Mouse (Mus musculus): ENCODE results near the gene Zpbp.

Gene Zpbp

GRCm38 (mm10) chr11:11461635-11462560 is at the start of gene Zpbp, which contains the start of gene Spata48:
Gene Zpbp, minus strand, starts transcription at chr11:11462408.
Gene Spata48, plus strand, starts transcription at chr11:11462094.
- peak; percentile 93 for DNase-seq (ENCODE audit: inconsistent ontology term)

GRCm38 (mm10) chr11:11509413-11509812 is 47.2 kb upstream of the Zpbp start:
- DNase-seq (ENCODE audit: inconsistent ontology term), result no peak

GRCm38 (mm10) chr11:11506187-11506586 is 44.0 kb upstream of the Zpbp start:
- no peak for DNase-seq (ENCODE audit: inconsistent ontology term)

GRCm38 (mm10) chr11:11499944-11500343 is 37.7 kb upstream of the Zpbp start:
- DNase-seq (ENCODE audit: inconsistent ontology term), result peak; percentile 16

GRCm38 (mm10) chr11:11495697-11496096 is 33.5 kb upstream of the Zpbp start:
- DNase-seq (ENCODE audit: inconsistent ontology term), result no peak

GRCm38 (mm10) chr11:11492044-11492443 is 29.8 kb upstream of the Zpbp start:
- peak; percentile 20 for DNase-seq (ENCODE audit: inconsistent ontology term)

GRCm38 (mm10) chr11:11484378-11484777 is 22.2 kb upstream of the Zpbp start:
- no peak for DNase-seq (ENCODE audit: inconsistent ontology term)

- DNase-seq (ENCODE audit: inconsistent ontology term), result no peak
These were observed 6.7 kb upstream of the Zpbp start for GRCm38 (mm10) chr11:11468924-11469323.

GRCm38 (mm10) chr11:11462561-11462890 is 318 bp upstream of the Zpbp start:
- no peak for DNase-seq (ENCODE audit: inconsistent ontology term)

GRCm38 (mm10) chr11:11455037-11455436 is 7.2 kb downstream of the Zpbp start:
- peak; percentile 4 for DNase-seq (ENCODE audit: inconsistent ontology term)

GRCm38 (mm10) chr11:11417356-11417755 is 44.9 kb downstream of the Zpbp start:
- DNase-seq (ENCODE audit: inconsistent ontology term), result no peak

GRCm38 (mm10) chr11:11414188-11414587 is 48.0 kb downstream of the Zpbp start:
- DNase-seq (ENCODE audit: inconsistent ontology term), result no peak

GRCm38 (mm10) chr11:11394686-11395085 is 67.5 kb downstream of the Zpbp start:
- DNase-seq (ENCODE audit: inconsistent ontology term), result no peak

GRCm38 (mm10) chr11:11393164-11393563 is 69.0 kb downstream of the Zpbp start:
- no peak for DNase-seq (ENCODE audit: inconsistent ontology term)

- no peak for DNase-seq (ENCODE audit: inconsistent ontology term)
These were observed 90.9 kb downstream of the Zpbp start for GRCm38 (mm10) chr11:11371305-11371704.

GRCm38 (mm10) chr11:11283512-11283911 is 178.7 kb downstream of the Zpbp start:
- DNase-seq (ENCODE audit: inconsistent ontology term), result no peak

- DNase-seq (ENCODE audit: inconsistent ontology term), result no peak
These were observed 182.1 kb downstream of the Zpbp start for GRCm38 (mm10) chr11:11280128-11280527.

GRCm38 (mm10) chr11:11257348-11257747 is 204.9 kb downstream of the Zpbp start:
- peak; percentile 12 for DNase-seq (ENCODE audit: inconsistent ontology term)

GRCm38 (mm10) chr11:11242694-11243377 is 219.4 kb downstream of the Zpbp start:
- peak; percentile 13 for DNase-seq (ENCODE audit: inconsistent ontology term)

- no peak for DNase-seq (ENCODE audit: inconsistent ontology term)
These were observed 222.9 kb downstream of the Zpbp start for GRCm38 (mm10) chr11:11239346-11239745.
